Mouse (Mus musculus): Measurements from ENCODE around the gene Aldh3b2. TPM values are rescaled to one million over a fixed set of nuclear protein-coding genes. Genes with fewer than 3 reads are reported as not detected.

Aldh3b2 gene
- polyA plus RNA-seq, 1 experiment from 2014 or later: 5.8 TPM

- H3K4me1 ChIP-seq (replicated peaks; ENCODE audit: insufficient read depth, low read length): no peaks in the 10 kb centered on the region
- H3K4me3 ChIP-seq (replicated peaks; ENCODE audit: low read depth, low read length): no peak overlapping the region
- no peaks in the 10 kb centered on the region for H3K36me3 ChIP-seq (ENCODE audit: insufficient read depth, low read length)
- H3K27me3 ChIP-seq (ENCODE audit: insufficient read depth, low read length): no peaks in the 10 kb centered on the region
- no peak for DNase-seq (ENCODE audit: low spot score)
- 25% methylated on average over 10 of the region's 10 CpGs for whole genome bisulfite sequencing
- TF ChIP-seq CTCF (IDR thresholded peaks at IDR 0.05; ENCODE audit: low read depth): no peak
- H3K4me2 ChIP-seq (ENCODE audit: low read length): no peak overlapping the region
- no peak for ATAC-seq (replicated peaks; ENCODE audit: low FRiP score, low read depth)
- no peaks in the 10 kb centered on the region for H3K9me3 ChIP-seq (replicated peaks; ENCODE audit: low read length)
- no peak overlapping the region for H3K27ac ChIP-seq
- H3K9ac ChIP-seq (ENCODE audit: low read depth, low read length): no peak overlapping the region
Observed at GRCm38 (mm10) chr19:3945872-3946564, 26.1 kb upstream of the Aldh3b2 start.

- ATAC-seq (replicated peaks; ENCODE audit: low FRiP score, low read depth): no peak; the same call in 1 of the 2 replicates
- Histone ChIP-seq H3K4me2 (ENCODE audit: low read length) (no peak overlapping the region), H3K4me1 (replicated peaks; ENCODE audit: insufficient read depth, low read length) (no peaks in the 10 kb centered on the region)
Observed at GRCm38 (mm10) chr19:3946715-3947114, 25.4 kb upstream of the Aldh3b2 start.

GRCm38 (mm10) chr19:3947813-3948212, 24.3 kb upstream of the Aldh3b2 start:
- ATAC-seq (replicated peaks; ENCODE audit: low FRiP score, low read depth): no peak
- 85% methylated on average over 3 of the region's 3 CpGs for WGBS

More at GRCm38 (mm10) chr19:3946715-3947114, 25.4 kb upstream of the Aldh3b2 start:
- 17% methylated on average over 2 of the region's 2 CpGs for WGBS
- H3K27me3 ChIP-seq (ENCODE audit: insufficient read depth, low read length): no peaks in the 10 kb centered on the region
- no peak overlapping the region for H3K9ac ChIP-seq (ENCODE audit: low read depth, low read length)
- no peak overlapping the region for H3K27ac ChIP-seq
- H3K36me3 ChIP-seq (ENCODE audit: insufficient read depth, low read length): no peaks in the 10 kb centered on the region
- peak; percentile 77 for DNase-seq (ENCODE audit: low spot score)
- TF ChIP-seq CTCF (IDR thresholded peaks at IDR 0.05; ENCODE audit: low read depth): peak; percentile 95
- H3K4me3 ChIP-seq (replicated peaks; ENCODE audit: low read depth, low read length): no peak overlapping the region
- H3K9me3 ChIP-seq (replicated peaks; ENCODE audit: low read length): no peaks in the 10 kb centered on the region

GRCm38 (mm10) chr19:3948546-3948945, 23.6 kb upstream of the Aldh3b2 start:
- no peak for DNase-seq (ENCODE audit: low spot score)
- Histone ChIP-seq H3K4me3 (replicated peaks; ENCODE audit: low read depth, low read length) (no peak overlapping the region), H3K27me3 (ENCODE audit: insufficient read depth, low read length) (no peaks in the 10 kb centered on the region), H3K9me3 (replicated peaks; ENCODE audit: low read length) (no peaks in the 10 kb centered on the region), H3K4me2 (ENCODE audit: low read length) (no peak overlapping the region), H3K36me3 (ENCODE audit: insufficient read depth, low read length) (no peaks in the 10 kb centered on the region), H3K9ac (ENCODE audit: low read depth, low read length) (no peak overlapping the region), H3K4me1 (replicated peaks; ENCODE audit: insufficient read depth, low read length) (no peaks in the 10 kb centered on the region), H3K27ac (no peak overlapping the region)
- no peak for ATAC-seq (replicated peaks; ENCODE audit: low FRiP score, low read depth)
- no peak for TF ChIP-seq CTCF (IDR thresholded peaks at IDR 0.05; ENCODE audit: low read depth)
- WGBS: 74% methylated on average over 14 of the region's 14 CpGs

More at GRCm38 (mm10) chr19:3947813-3948212, 24.3 kb upstream of the Aldh3b2 start:
- Histone ChIP-seq H3K4me2 (ENCODE audit: low read length) (no peak overlapping the region), H3K27ac (no peak overlapping the region), H3K4me3 (replicated peaks; ENCODE audit: low read depth, low read length) (no peak overlapping the region), H3K9me3 (replicated peaks; ENCODE audit: low read length) (no peaks in the 10 kb centered on the region), H3K4me1 (replicated peaks; ENCODE audit: insufficient read depth, low read length) (no peaks in the 10 kb centered on the region), H3K36me3 (ENCODE audit: insufficient read depth, low read length) (no peaks in the 10 kb centered on the region), H3K27me3 (ENCODE audit: insufficient read depth, low read length) (no peaks in the 10 kb centered on the region), H3K9ac (ENCODE audit: low read depth, low read length) (no peak overlapping the region)
- TF ChIP-seq CTCF (IDR thresholded peaks at IDR 0.05; ENCODE audit: low read depth): no peak
- no peak for DNase-seq (ENCODE audit: low spot score)

DNA sequence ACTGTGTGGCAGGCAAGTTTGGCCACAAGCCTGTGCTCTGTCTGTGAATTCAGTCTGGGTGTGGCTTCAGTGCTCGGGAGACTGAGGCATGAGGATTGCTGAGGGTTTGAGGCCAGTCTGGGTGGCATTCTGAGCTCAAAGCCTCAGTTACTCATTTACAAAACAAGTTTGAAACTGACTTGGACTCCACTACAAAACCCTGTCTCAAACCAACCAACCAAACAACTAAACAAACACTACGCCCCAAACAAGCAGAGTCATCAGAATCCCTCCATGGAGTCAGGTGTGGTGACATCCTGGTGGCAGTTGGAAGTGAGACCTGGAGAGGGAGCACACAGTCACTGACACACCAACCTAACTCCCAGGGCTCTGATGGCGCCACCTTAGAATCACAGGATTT, 21.8 kb upstream of the Aldh3b2 start:
- Histone ChIP-seq H3K36me3 (ENCODE audit: insufficient read depth, low read length) (no peaks in the 10 kb centered on the region), H3K27me3 (ENCODE audit: insufficient read depth, low read length) (no peaks in the 10 kb centered on the region), H3K4me2 (ENCODE audit: low read length) (no peak overlapping the region), H3K4me1 (replicated peaks; ENCODE audit: insufficient read depth, low read length) (no peaks in the 10 kb centered on the region), H3K9me3 (replicated peaks; ENCODE audit: low read length) (no peaks in the 10 kb centered on the region), H3K9ac (ENCODE audit: low read depth, low read length) (no peak overlapping the region), H3K27ac (peak overlapping the region; percentile 8; the same call in 1 of the 2 replicates), H3K4me3 (replicated peaks; ENCODE audit: low read depth, low read length) (no peak overlapping the region)
- WGBS: 66% methylated on average over 3 of the region's 3 CpGs
- peak; percentile 33; the same call in 1 of the 2 replicates for ATAC-seq (replicated peaks; ENCODE audit: low FRiP score, low read depth)
- no peak for DNase-seq (ENCODE audit: low spot score)
- TF ChIP-seq CTCF (IDR thresholded peaks at IDR 0.05; ENCODE audit: low read depth): no peak

GRCm38 (mm10) chr19:3951461-3951860, 20.7 kb upstream of the Aldh3b2 start:
- ATAC-seq (replicated peaks; ENCODE audit: low FRiP score, low read depth): no peak
- H3K27ac ChIP-seq: no peak overlapping the region

More at GRCm38 (mm10) chr19:3951461-3951860, 20.7 kb upstream of the Aldh3b2 start:
- Histone ChIP-seq H3K9ac (ENCODE audit: low read depth, low read length) (no peak overlapping the region), H3K36me3 (ENCODE audit: insufficient read depth, low read length) (no peaks in the 10 kb centered on the region), H3K27me3 (ENCODE audit: insufficient read depth, low read length) (no peaks in the 10 kb centered on the region), H3K4me1 (replicated peaks; ENCODE audit: insufficient read depth, low read length) (no peaks in the 10 kb centered on the region), H3K9me3 (replicated peaks; ENCODE audit: low read length) (no peaks in the 10 kb centered on the region), H3K4me2 (ENCODE audit: low read length) (no peak overlapping the region), H3K4me3 (replicated peaks; ENCODE audit: low read depth, low read length) (no peak overlapping the region)
- no peak for DNase-seq (ENCODE audit: low spot score)
- TF ChIP-seq CTCF (IDR thresholded peaks at IDR 0.05; ENCODE audit: low read depth): no peak
